Mouse (Mus musculus): ENCODE measurements around the gene Gm16181. TPM values are rescaled to one million over a fixed set of nuclear protein-coding genes. Genes with fewer than 3 reads are reported as not detected.

The Gm16181 gene
- polyA plus RNA-seq, 1 experiment from 2014 or later: not detected

GRCm38 (mm10) chr17:35253293-35254093 is 32.9 kb downstream of the Gm16181 start:
- ATAC-seq (ENCODE audit: extremely low read depth, insufficient number of reproducible peaks, low FRiP score, low TSS enrichment): no peak
- WGBS: 82% methylated on average over 28 of the region's 32 CpGs

GRCm38 (mm10) chr17:35254241-35255098 is 33.8 kb downstream of the Gm16181 start:
- ATAC-seq (ENCODE audit: extremely low read depth, insufficient number of reproducible peaks, low FRiP score, low TSS enrichment): no peak
- no peak overlapping the region for H3K9ac ChIP-seq
- no peak overlapping the region for H3K27ac ChIP-seq (replicated peaks)
- H3K4me3 ChIP-seq: no peak overlapping the region
- H3K27me3 ChIP-seq (replicated peaks): peaks cover 6% of the 10 kb centered on the region
- WGBS: 54% methylated on average over 11 of the region's 11 CpGs
- peaks cover 49% of the 10 kb centered on the region for H3K36me3 ChIP-seq
- no peaks in the 10 kb centered on the region for H3K9me3 ChIP-seq
- peaks cover 5% of the 10 kb centered on the region; the same call in 1 of the 2 replicates for H3K4me1 ChIP-seq
- no peak overlapping the region for H3K4me2 ChIP-seq

More at GRCm38 (mm10) chr17:35253293-35254093, 32.9 kb downstream of the Gm16181 start:
- Histone ChIP-seq H3K27me3 (replicated peaks) (no peaks in the 10 kb centered on the region), H3K4me3 (no peak overlapping the region), H3K36me3 (peaks cover 59% of the 10 kb centered on the region), H3K4me1 (peaks cover 5% of the 10 kb centered on the region; the same call in 1 of the 2 replicates), H3K4me2 (no peak overlapping the region), H3K9ac (no peak overlapping the region), H3K9me3 (no peaks in the 10 kb centered on the region), H3K27ac (replicated peaks) (no peak overlapping the region)

GRCm38 (mm10) chr17:35255301-35255700 is 34.7 kb downstream of the Gm16181 start:
- 71% methylated on average over 3 of the region's 3 CpGs for WGBS
- H3K9ac ChIP-seq: no peak overlapping the region
- H3K27ac ChIP-seq (replicated peaks): no peak overlapping the region
- ATAC-seq (ENCODE audit: extremely low read depth, insufficient number of reproducible peaks, low FRiP score, low TSS enrichment): no peak
- H3K36me3 ChIP-seq: peaks cover 41% of the 10 kb centered on the region
- H3K4me1 ChIP-seq: peaks cover 5% of the 10 kb centered on the region; the same call in 1 of the 2 replicates
- H3K27me3 ChIP-seq (replicated peaks): peaks cover 14% of the 10 kb centered on the region
- H3K4me3 ChIP-seq: no peak overlapping the region
- H3K4me2 ChIP-seq: no peak overlapping the region
- H3K9me3 ChIP-seq: no peaks in the 10 kb centered on the region

DNA sequence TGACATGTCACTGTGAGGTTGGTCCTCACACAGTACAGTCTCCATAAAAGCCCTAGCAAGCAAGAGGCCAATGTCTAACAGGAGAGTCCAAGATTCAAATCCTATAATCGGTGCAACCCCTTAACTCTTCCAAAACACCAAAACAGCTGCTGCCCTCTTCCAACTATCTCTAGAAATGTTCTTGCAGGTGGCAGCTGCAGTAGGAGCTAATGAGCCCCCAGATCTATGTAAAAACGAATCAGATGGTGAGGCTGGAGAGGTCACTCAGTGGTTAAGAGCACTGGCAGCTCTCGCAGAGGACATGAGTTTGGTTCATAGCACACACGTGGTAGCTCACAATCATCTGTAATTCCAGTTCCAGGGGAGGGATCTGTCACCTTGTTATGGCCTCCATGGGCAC is 35.1 kb downstream of the Gm16181 start:
- Histone ChIP-seq H3K27me3 (replicated peaks) (peaks cover 18% of the 10 kb centered on the region), H3K36me3 (peaks cover 37% of the 10 kb centered on the region), H3K9me3 (no peaks in the 10 kb centered on the region), H3K4me2 (no peak overlapping the region), H3K4me1 (peaks cover 5% of the 10 kb centered on the region; the same call in 1 of the 2 replicates), H3K27ac (replicated peaks) (no peak overlapping the region), H3K4me3 (no peak overlapping the region), H3K9ac (no peak overlapping the region)
- ATAC-seq (ENCODE audit: extremely low read depth, insufficient number of reproducible peaks, low FRiP score, low TSS enrichment): no peak
- WGBS: 56% methylated on average over 4 of the region's 4 CpGs

- H3K4me3 ChIP-seq: no peak overlapping the region
- H3K36me3 ChIP-seq: peaks cover 21% of the 10 kb centered on the region
- H3K4me2 ChIP-seq: peak overlapping the region; percentile 66
- 59% methylated on average over 1 of the region's 1 CpGs for whole genome bisulfite sequencing
- peaks cover 34% of the 10 kb centered on the region for H3K27me3 ChIP-seq (replicated peaks)
- H3K27ac ChIP-seq (replicated peaks): no peak overlapping the region
- H3K9ac ChIP-seq: no peak overlapping the region
- ATAC-seq (ENCODE audit: extremely low read depth, insufficient number of reproducible peaks, low FRiP score, low TSS enrichment): no peak
- peaks cover 5% of the 10 kb centered on the region; the same call in 1 of the 2 replicates for H3K4me1 ChIP-seq
- no peaks in the 10 kb centered on the region for H3K9me3 ChIP-seq
These were observed 36.7 kb downstream of the Gm16181 start for GRCm38 (mm10) chr17:35257378-35257777.

DNA sequence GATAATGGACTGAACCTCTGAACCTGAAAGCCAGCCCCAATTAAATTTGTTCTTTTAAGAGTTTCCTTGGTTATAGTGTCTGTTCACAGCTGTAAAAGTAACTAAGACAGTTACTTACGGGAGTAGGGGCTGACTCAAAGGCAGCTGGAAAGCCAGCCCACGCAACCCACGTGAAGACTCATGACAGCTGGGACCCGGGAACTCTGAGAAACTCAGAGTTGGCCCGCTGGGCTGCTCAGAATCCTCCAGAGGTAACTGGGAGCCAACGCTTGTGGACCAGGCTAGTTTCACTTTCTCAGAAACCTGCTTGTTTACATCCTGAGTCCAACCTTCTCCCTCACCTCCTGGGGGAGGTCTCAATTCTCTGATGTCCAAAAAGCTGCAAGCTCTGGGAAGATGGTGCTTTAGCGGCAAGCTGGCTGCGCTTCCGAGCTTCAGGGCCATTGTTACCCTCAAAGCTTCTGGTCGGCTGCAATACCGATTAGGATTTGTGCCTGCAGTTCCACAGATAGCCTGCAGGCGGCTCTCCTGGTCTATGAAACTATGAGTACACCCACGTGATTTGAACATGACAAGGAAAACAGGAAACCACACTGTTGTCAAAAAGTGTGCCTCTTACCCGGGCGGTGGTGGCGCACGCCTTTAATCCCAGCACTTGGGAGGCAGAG is 37.3 kb downstream of the Gm16181 start:
- 0 out of 2 replicates have a peak, but pooled peaks have one; percentile 14 for ATAC-seq (ENCODE audit: extremely low read depth, insufficient number of reproducible peaks, low FRiP score, low TSS enrichment)
- 12% methylated on average over 17 of the region's 17 CpGs for WGBS
- H3K9ac ChIP-seq: peak overlapping the region; percentile 61

DNA sequence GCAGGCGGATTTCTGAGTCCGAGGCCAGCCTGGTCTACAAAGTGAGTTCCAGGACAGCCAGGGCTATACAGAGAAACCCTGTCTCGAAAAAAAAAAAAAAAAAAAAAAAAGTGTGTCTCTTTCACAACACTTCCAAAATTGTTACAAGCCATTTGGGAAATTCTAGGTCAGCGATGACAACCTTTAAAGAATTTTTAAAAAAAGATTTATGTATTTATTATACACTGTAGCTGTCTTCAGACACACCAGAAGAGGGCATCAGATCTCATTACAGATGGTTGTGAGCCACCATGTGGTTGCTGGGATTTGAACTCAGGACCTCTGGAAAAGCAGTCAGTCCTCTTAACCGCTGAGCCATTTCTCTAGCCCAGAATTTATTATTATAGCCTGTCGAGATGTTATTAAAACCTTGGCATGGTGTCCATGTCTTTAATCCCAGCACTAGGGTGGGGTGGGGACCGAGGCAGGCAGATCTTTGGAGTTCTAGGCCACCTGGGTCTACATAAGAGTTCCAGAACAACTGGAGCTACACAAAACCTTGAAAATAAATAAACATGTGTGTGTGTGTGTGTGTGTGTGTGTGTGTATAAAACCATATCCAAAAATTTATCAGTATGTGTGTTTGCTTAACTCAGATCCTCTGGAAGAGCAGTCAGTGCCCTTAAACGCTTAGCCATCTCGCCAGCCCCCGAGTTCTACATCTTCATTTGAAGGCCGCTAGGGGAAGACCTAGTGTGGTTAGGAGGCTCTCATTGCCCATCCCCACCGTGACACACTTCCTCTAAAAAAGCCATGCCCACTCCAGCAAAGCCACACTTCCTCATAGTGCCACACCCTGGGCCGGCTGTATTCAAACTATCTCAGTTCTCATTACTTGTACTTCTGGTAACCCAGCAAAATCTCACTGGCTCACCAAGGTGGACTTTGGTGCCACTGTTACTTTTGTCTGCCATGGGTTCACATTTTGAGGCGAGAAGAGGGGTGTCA is 38.2 kb downstream of the Gm16181 start:
- Histone ChIP-seq H3K27ac (replicated peaks) (no peak overlapping the region), H3K9me3 (no peaks in the 10 kb centered on the region), H3K36me3 (peaks cover 7% of the 10 kb centered on the region), H3K9ac (no peak overlapping the region), H3K4me1 (peaks cover 8% of the 10 kb centered on the region; the same call in 1 of the 2 replicates), H3K4me3 (no peak overlapping the region), H3K27me3 (replicated peaks) (peaks cover 48% of the 10 kb centered on the region), H3K4me2 (0 out of 2 replicates have a peak overlapping the region, but pooled peaks have one; percentile 66)
- ATAC-seq (ENCODE audit: extremely low read depth, insufficient number of reproducible peaks, low FRiP score, low TSS enrichment): no peak
- 50% methylated on average over 13 of the region's 14 CpGs for WGBS

More for the DNA sequence above, 37.3 kb downstream of the Gm16181 start:
- Histone ChIP-seq H3K4me2 (peak overlapping the region; percentile 66), H3K27me3 (replicated peaks) (peaks cover 39% of the 10 kb centered on the region), H3K9me3 (no peaks in the 10 kb centered on the region), H3K36me3 (peaks cover 15% of the 10 kb centered on the region), H3K4me1 (peaks cover 5% of the 10 kb centered on the region; the same call in 1 of the 2 replicates), H3K4me3 (peak overlapping the region; percentile 38), H3K27ac (replicated peaks) (no peak overlapping the region)

- no peak for ATAC-seq (ENCODE audit: extremely low read depth, insufficient number of reproducible peaks, low FRiP score, low TSS enrichment)
- Histone ChIP-seq H3K4me1 (peaks cover 12% of the 10 kb centered on the region; the same call in 1 of the 2 replicates), H3K4me2 (no peak overlapping the region), H3K9me3 (no peaks in the 10 kb centered on the region), H3K4me3 (no peak overlapping the region), H3K36me3 (no peaks in the 10 kb centered on the region), H3K9ac (no peak overlapping the region), H3K27ac (replicated peaks) (no peak overlapping the region), H3K27me3 (replicated peaks) (peaks cover 56% of the 10 kb centered on the region)
- WGBS: 74% methylated on average over 4 of the region's 4 CpGs
These were observed 39.0 kb downstream of the Gm16181 start for GRCm38 (mm10) chr17:35259621-35260020.

GRCm38 (mm10) chr17:35261651-35262050 is 41.0 kb downstream of the Gm16181 start:
- Histone ChIP-seq H3K27ac (replicated peaks) (no peak overlapping the region), H3K27me3 (replicated peaks) (peaks cover 76% of the 10 kb centered on the region), H3K4me3 (no peak overlapping the region), H3K36me3 (no peaks in the 10 kb centered on the region), H3K9me3 (no peaks in the 10 kb centered on the region), H3K9ac (no peak overlapping the region), H3K4me2 (no peak overlapping the region), H3K4me1 (peaks cover 12% of the 10 kb centered on the region; the same call in 1 of the 2 replicates)
- no peak for ATAC-seq (ENCODE audit: extremely low read depth, insufficient number of reproducible peaks, low FRiP score, low TSS enrichment)
- WGBS: 60% methylated on average over 13 of the region's 13 CpGs

Data from heart, embryonic 13.5 days (tissue).